Mouse (Mus musculus) liver, embryonic 12.5 days (tissue): ENCODE measurements around the gene Tmc1. TPM values are rescaled to one million over a fixed set of nuclear protein-coding genes. Genes with fewer than 3 reads are reported as not detected.

Source experiments
- ATAC-seq: fragments of 200-750 bp; cut with Nextera tagmentation; 2 replicates; pipeline ENCODE4 v1.8.0; 2017; ENCODE audit warnings: moderate number of reproducible peaks, mild to moderate bottlenecking, moderate library complexity
- H3K27ac ChIP-seq: fragments of 300-500 bp; sonication (generic); 2 replicates; pipeline ENCODE4 v1.5.1; 2016; ENCODE audit warnings: mild to moderate bottlenecking
- H3K27me3 ChIP-seq: fragments of 300-500 bp; sonication (generic); replicated peaks from 2 replicates; pipeline ENCODE4 v1.6.1; 2016; ENCODE audit warnings: mild to moderate bottlenecking, moderate library complexity
- H3K36me3 ChIP-seq: fragments of 300-500 bp; sonication (generic); 2 replicates; pipeline ENCODE4 v1.6.1; 2016; ENCODE audit warnings: mild to moderate bottlenecking, moderate library complexity
- H3K4me1 ChIP-seq: fragments of 300-500 bp; sonication (generic); 2 replicates; pipeline ENCODE4 v1.6.1; 2016
- H3K4me2 ChIP-seq: fragments of 300-500 bp; sonication (generic); 2 replicates; pipeline ENCODE4 v1.6.1; 2016; ENCODE audit warnings: mild to moderate bottlenecking, moderate library complexity
- H3K4me3 ChIP-seq: fragments of 300-500 bp; sonication (generic); 2 replicates; pipeline ENCODE4 v1.5.1; 2016; ENCODE audit warnings: mild to moderate bottlenecking, moderate library complexity
- H3K9ac ChIP-seq: fragments of 300-500 bp; sonication (generic); 2 replicates; pipeline ENCODE4 v1.6.1; 2016; ENCODE audit warnings: mild to moderate bottlenecking, moderate library complexity
- H3K9me3 ChIP-seq: fragments of 300-500 bp; sonication (generic); replicated peaks from 2 replicates; pipeline ENCODE4 v1.6.1; 2016; ENCODE audit warnings: mild to moderate bottlenecking, moderate library complexity
- WGBS: fragments of 180-500 bp; shearing (Covaris S2); methylation state at CpG from one replicate; pipeline ENCODE4 v1.1.7; 2016; ENCODE audit not compliant: insufficient replicate concordance; 5-methylcytosine and 5-hydroxymethylcytosine counted together
- polyA plus RNA-seq: library from polyadenylated mRNA; unstranded; fragments of >200 nt; fragmentation: Nextera tagmentation; extraction: Ambion mirVana; gene quantifications from 2 replicates; pipeline ENCODE4 v1.2.1, GENCODE M21; 2016

Tmc1 gene
- polyA plus RNA-seq, 1 experiment from 2014 or later, result 0.12 TPM

- H3K4me2 ChIP-seq, result no peak overlapping the region
- H3K4me3 ChIP-seq, result no peak overlapping the region
- WGBS, result 84% methylated on average over 2 of the region's 2 CpGs
- no peak for ATAC-seq
- H3K9me3 ChIP-seq, result no peaks in the 10 kb centered on the region
- no peaks in the 10 kb centered on the region for H3K4me1 ChIP-seq
- H3K27me3 ChIP-seq, result no peaks in the 10 kb centered on the region
- H3K36me3 ChIP-seq, result no peaks in the 10 kb centered on the region
- H3K27ac ChIP-seq, result no peak overlapping the region
- H3K9ac ChIP-seq, result no peak overlapping the region
These were observed 161.2 kb downstream of the Tmc1 start for GRCm38 (mm10) chr19:20792811-20793210.

GRCm38 (mm10) chr19:20787289-20787688, 166.7 kb downstream of the Tmc1 start:
- Histone ChIP-seq H3K4me1 (no peaks in the 10 kb centered on the region), H3K36me3 (no peaks in the 10 kb centered on the region), H3K27me3 (no peaks in the 10 kb centered on the region), H3K27ac (no peak overlapping the region), H3K9me3 (no peaks in the 10 kb centered on the region), H3K4me2 (no peak overlapping the region), H3K9ac (no peak overlapping the region), H3K4me3 (no peak overlapping the region)
- WGBS, result 62% methylated on average over 6 of the region's 6 CpGs
- no peak for ATAC-seq

GRCm38 (mm10) chr19:20775681-20776080, 178.3 kb downstream of the Tmc1 start:
- WGBS, result 59% methylated on average over 2 of the region's 2 CpGs
- no peaks in the 10 kb centered on the region for H3K9me3 ChIP-seq
- ATAC-seq, result no peak

GRCm38 (mm10) chr19:20773941-20774340, 180.1 kb downstream of the Tmc1 start:
- ATAC-seq, result no peak
- no peaks in the 10 kb centered on the region for H3K9me3 ChIP-seq
- WGBS, result 78% methylated on average over 7 of the region's 7 CpGs
- H3K4me2 ChIP-seq, result no peak overlapping the region
- H3K27me3 ChIP-seq, result no peaks in the 10 kb centered on the region
- H3K4me3 ChIP-seq, result no peak overlapping the region
- no peak overlapping the region for H3K9ac ChIP-seq
- H3K36me3 ChIP-seq, result no peaks in the 10 kb centered on the region
- H3K4me1 ChIP-seq, result no peaks in the 10 kb centered on the region
- H3K27ac ChIP-seq, result no peak overlapping the region

More at GRCm38 (mm10) chr19:20775681-20776080, 178.3 kb downstream of the Tmc1 start:
- H3K4me2 ChIP-seq, result no peak overlapping the region
- H3K36me3 ChIP-seq, result no peaks in the 10 kb centered on the region
- no peaks in the 10 kb centered on the region for H3K4me1 ChIP-seq
- H3K4me3 ChIP-seq, result no peak overlapping the region
- no peak overlapping the region for H3K9ac ChIP-seq
- no peak overlapping the region for H3K27ac ChIP-seq
- H3K27me3 ChIP-seq, result no peaks in the 10 kb centered on the region

- no peak overlapping the region for H3K27ac ChIP-seq
- H3K4me3 ChIP-seq, result no peak overlapping the region
- no peak for ATAC-seq
- H3K4me2 ChIP-seq, result no peak overlapping the region
- H3K27me3 ChIP-seq, result no peaks in the 10 kb centered on the region
- peaks cover 20% of the 10 kb centered on the region for H3K4me1 ChIP-seq
- H3K9ac ChIP-seq, result no peak overlapping the region
- H3K36me3 ChIP-seq, result no peaks in the 10 kb centered on the region
- H3K9me3 ChIP-seq, result no peaks in the 10 kb centered on the region
- WGBS, result 10% methylated on average over 1 of the region's 1 CpGs
These were observed 189.8 kb downstream of the Tmc1 start for GRCm38 (mm10) chr19:20764214-20764613.

- whole genome bisulfite sequencing, result 24% methylated on average over 4 of the region's 4 CpGs
- peak; percentile 91 for ATAC-seq
- H3K27ac ChIP-seq, result no peak overlapping the region
These were observed 192.2 kb downstream of the Tmc1 start for GRCm38 (mm10) chr19:20761675-20762426.

GRCm38 (mm10) chr19:20761119-20761518, 192.9 kb downstream of the Tmc1 start:
- Histone ChIP-seq H3K4me1 (peaks cover 20% of the 10 kb centered on the region), H3K9ac (no peak overlapping the region), H3K4me3 (no peak overlapping the region), H3K36me3 (no peaks in the 10 kb centered on the region), H3K9me3 (no peaks in the 10 kb centered on the region), H3K27ac (peak overlapping the region; percentile 8; the same call in 1 of the 2 replicates), H3K27me3 (no peaks in the 10 kb centered on the region), H3K4me2 (no peak overlapping the region)
- 55% methylated on average over 3 of the region's 3 CpGs for WGBS
- peak; percentile 65 for ATAC-seq

More at GRCm38 (mm10) chr19:20761675-20762426, 192.2 kb downstream of the Tmc1 start:
- H3K4me1 ChIP-seq, result peaks cover 20% of the 10 kb centered on the region
- H3K36me3 ChIP-seq, result no peaks in the 10 kb centered on the region
- H3K9me3 ChIP-seq, result no peaks in the 10 kb centered on the region
- H3K9ac ChIP-seq, result no peak overlapping the region
- peak overlapping the region; percentile 25; the same call in 1 of the 2 replicates for H3K4me2 ChIP-seq
- H3K27me3 ChIP-seq, result no peaks in the 10 kb centered on the region
- no peak overlapping the region for H3K4me3 ChIP-seq

- Histone ChIP-seq H3K9ac (no peak overlapping the region), H3K27me3 (no peaks in the 10 kb centered on the region)
These were observed 209.4 kb downstream of the Tmc1 start for GRCm38 (mm10) chr19:20744630-20745029.

More at GRCm38 (mm10) chr19:20744630-20745029, 209.4 kb downstream of the Tmc1 start:
- no peaks in the 10 kb centered on the region for H3K9me3 ChIP-seq
- no peaks in the 10 kb centered on the region for H3K36me3 ChIP-seq
- no peaks in the 10 kb centered on the region for H3K4me1 ChIP-seq
- no peak overlapping the region for H3K4me2 ChIP-seq
- H3K4me3 ChIP-seq, result no peak overlapping the region
- ATAC-seq, result no peak
- no peak overlapping the region for H3K27ac ChIP-seq
- WGBS, result 58% methylated on average over 1 of the region's 1 CpGs

Other genes starting within 250 kb of the Tmc1 start
- gene Aldh1a7, start 226.6 kb downstream of the Tmc1 start, polyA plus RNA-seq, result 0.48 and 0.50 TPM in 2 replicates